In genomic region chr1:74375561-74375960, GRCm38 (mm10) we compare ENCODE assay signal across 20 mouse cellular contexts. TPM values are rescaled to one million over a fixed set of nuclear protein-coding genes. Genes with fewer than 3 reads are reported as not detected.
A peak's percentile ranks its signal among the peaks of the same experiment; 100 is the strongest.
DNase-seq lines count a peak whose midpoint lies in the region; ATAC-seq lines count a peak whose summit lies in the region.
"Had no signal": no experiment of that assay in that cellular context is flagged by ENCODE, and none has a peak within 500 bp of the region (broad histone marks: within the 10 kb centered on the region; RNA-seq: fewer than 3 reads in every experiment).

No protein-coding gene starts in this region.

- intact Hi-C loops in heart, postnatal 25 days (cut with DNase I), result no loop called here

- peaks cover 14% of the 10 kb centered on the region for H3K4me1 ChIP-seq in heart, embryonic 13.5 days
- peaks cover 22% of the 10 kb centered on the region for H3K4me1 ChIP-seq in midbrain, embryonic 10.5 days
- no peaks in the 10 kb centered on the region for H3K4me1 ChIP-seq in midbrain, embryonic 16.5 days (ENCODE audit: control insufficient read depth, insufficient read depth, low read length)
- peaks cover 17% of the 10 kb centered on the region for H3K4me1 ChIP-seq in limb, embryonic 12.5 days (replicated peaks)

- no peaks in the 10 kb centered on the region for H3K27me3 ChIP-seq in heart, embryonic 13.5 days (replicated peaks)
- no peaks in the 10 kb centered on the region for H3K27me3 ChIP-seq in midbrain, embryonic 10.5 days (ENCODE audit: low read depth, poor library complexity, severe bottlenecking)
- H3K27me3 ChIP-seq in midbrain, embryonic 16.5 days (ENCODE audit: control insufficient read depth, insufficient read depth, low read depth, low read length), result no peaks in the 10 kb centered on the region
- H3K27me3 ChIP-seq in limb, embryonic 12.5 days, result no peaks in the 10 kb centered on the region
- H3K27me3 ChIP-seq: embryonic facial prominence, embryonic 12.5 days had no signal

- no peak for ATAC-seq in heart, embryonic 13.5 days (ENCODE audit: extremely low read depth, insufficient number of reproducible peaks, low FRiP score, low TSS enrichment)
- no peak for ATAC-seq in midbrain, embryonic 16.5 days
- ATAC-seq in limb, embryonic 12.5 days (ENCODE audit: insufficient number of reproducible peaks, insufficient read depth, low FRiP score, low TSS enrichment, low read depth), result 0 out of 2 replicates have a peak, but pooled peaks have one; percentile 8
- ATAC-seq: forebrain, embryonic 16.5 days had no signal

- H3K27ac ChIP-seq in heart, embryonic 13.5 days (replicated peaks), result no peak overlapping the region
- 0 out of 2 replicates have a peak overlapping the region, but pooled peaks have one; percentile 24 for H3K27ac ChIP-seq in midbrain, embryonic 10.5 days (replicated peaks)
- H3K27ac ChIP-seq in midbrain, embryonic 16.5 days (ENCODE audit: low read length), result no peak overlapping the region
- no peak overlapping the region for H3K27ac ChIP-seq in limb, embryonic 12.5 days
- H3K27ac ChIP-seq: embryonic facial prominence, embryonic 12.5 days had no signal

- H3K4me3 ChIP-seq in heart, embryonic 13.5 days, result no peak overlapping the region
- no peak overlapping the region for H3K4me3 ChIP-seq in midbrain, embryonic 10.5 days
- H3K4me3 ChIP-seq in midbrain, embryonic 16.5 days (ENCODE audit: low read depth, low read length), result no peak overlapping the region
- no peak overlapping the region for H3K4me3 ChIP-seq in limb, embryonic 12.5 days (replicated peaks)
- H3K4me3 ChIP-seq: embryonic facial prominence, embryonic 12.5 days; hindbrain, embryonic 10.5 days had no signal

- 75% methylated on average over 10 of the region's 10 CpGs for WGBS in heart, embryonic 13.5 days
- 79% methylated on average over 10 of the region's 10 CpGs for WGBS in midbrain, embryonic 10.5 days
- WGBS in midbrain, embryonic 16.5 days, result 77% methylated on average over 10 of the region's 10 CpGs
- 78% methylated on average over 10 of the region's 10 CpGs for WGBS in limb, embryonic 12.5 days

- no peak overlapping the region for H3K4me2 ChIP-seq in heart, embryonic 13.5 days
- H3K4me2 ChIP-seq in midbrain, embryonic 16.5 days (ENCODE audit: low read length), result no peak overlapping the region
- H3K4me2 ChIP-seq in limb, embryonic 12.5 days, result no peak overlapping the region
- H3K4me2 ChIP-seq: embryonic facial prominence, embryonic 12.5 days; midbrain, embryonic 11.5 days had no signal

- H3K9ac ChIP-seq in heart, embryonic 13.5 days, result 0 out of 2 replicates have a peak overlapping the region, but pooled peaks have one; percentile 33
- no peak overlapping the region for H3K9ac ChIP-seq in midbrain, embryonic 16.5 days (ENCODE audit: low read depth, low read length)
- no peak overlapping the region for H3K9ac ChIP-seq in limb, embryonic 12.5 days (replicated peaks)
- H3K9ac ChIP-seq: embryonic facial prominence, embryonic 12.5 days; liver, embryonic 15.5 days had no signal

- no peaks in the 10 kb centered on the region for H3K36me3 ChIP-seq in heart, embryonic 13.5 days
- H3K36me3 ChIP-seq in midbrain, embryonic 10.5 days, result no peaks in the 10 kb centered on the region
- no peaks in the 10 kb centered on the region for H3K36me3 ChIP-seq in midbrain, embryonic 16.5 days (ENCODE audit: control insufficient read depth, insufficient read depth, low read length)
- no peaks in the 10 kb centered on the region for H3K36me3 ChIP-seq in limb, embryonic 12.5 days
- H3K36me3 ChIP-seq: embryonic facial prominence, embryonic 12.5 days; hindbrain, embryonic 10.5 days; liver, embryonic 15.5 days had no signal

- H3K9me3 ChIP-seq in heart, embryonic 13.5 days, result no peaks in the 10 kb centered on the region
- H3K9me3 ChIP-seq in midbrain, embryonic 10.5 days (replicated peaks), result no peaks in the 10 kb centered on the region
- H3K9me3 ChIP-seq in midbrain, embryonic 16.5 days (replicated peaks; ENCODE audit: control insufficient read depth, low read length, poor library complexity, severe bottlenecking), result no peaks in the 10 kb centered on the region
- no peaks in the 10 kb centered on the region for H3K9me3 ChIP-seq in limb, embryonic 12.5 days
- H3K9me3 ChIP-seq: embryonic facial prominence, embryonic 12.5 days; hindbrain, embryonic 10.5 days; liver, embryonic 15.5 days had no signal

- no peak for DNase-seq in heart, postnatal 25 days (ENCODE audit: low spot score)
- DNase-seq in midbrain, embryonic 10.5 days (ENCODE audit: low spot score), result no peak
- DNase-seq in urinary bladder, postnatal 36 days (ENCODE audit: low spot score in 2 of 2), result no peak
- DNase-seq in urinary bladder, postnatal 14 days (ENCODE audit: low spot score), result no peak
- DNase-seq: B cell, adult 2 months; cerebellum, adult 9-11 months; kidney, adult 11 months; kidney, postnatal 10 days; left cerebral cortex, postnatal 4 days; right cerebral cortex, postnatal 4 days; thymus, postnatal 36 days had no signal

RNA-seq across cellular contexts. Expression of gene Slc11a1, which starts 0.6 kb away (rescaled TPM):
- polyA plus RNA-seq in heart, embryonic 13.5 days (2015; fragmentation: Nextera tagmentation; extraction: Ambion mirVana), result 2.8 and 3.1 TPM in 2 replicates
- 1 to 10 TPM; 2.5 to 3.2 TPM for total RNA-seq in heart, postnatal 25 days (2021)
- polyA plus RNA-seq in midbrain, embryonic 10.5 days (2016; fragmentation: Nextera tagmentation; extraction: Ambion mirVana), result 1.4 and 2.2 TPM in 2 replicates
- 1.2 and 2.4 TPM in 2 replicates for polyA plus RNA-seq in midbrain, embryonic 16.5 days (2015; fragmentation: Nextera tagmentation; extraction: Ambion mirVana)
- polyA plus RNA-seq in limb, embryonic 12.5 days (2016; fragmentation: Nextera tagmentation; extraction: Ambion mirVana), result 0.85 and 2.2 TPM in 2 replicates

RNA-seq across cellular contexts. Expression of gene Catip, which starts 13.7 kb away (rescaled TPM):
- polyA plus RNA-seq in heart, embryonic 13.5 days (2015; fragmentation: Nextera tagmentation; extraction: Ambion mirVana), result 0.33 and 0.38 TPM in 2 replicates
- total RNA-seq in heart, postnatal 25 days (2021), result under 1 TPM; 0.18 to 0.28 TPM
- 0.12 and 0.22 TPM in 2 replicates for polyA plus RNA-seq in midbrain, embryonic 10.5 days (2016; fragmentation: Nextera tagmentation; extraction: Ambion mirVana)
- polyA plus RNA-seq in midbrain, embryonic 16.5 days (2015; fragmentation: Nextera tagmentation; extraction: Ambion mirVana), result 2.0 and 2.5 TPM in 2 replicates
- polyA plus RNA-seq in limb, embryonic 12.5 days (2016; fragmentation: Nextera tagmentation; extraction: Ambion mirVana), result 1.5 and 1.6 TPM in 2 replicates
- polyA plus RNA-seq: liver, embryonic 15.5 days had no signal

RNA-seq across cellular contexts. Expression of gene Ctdsp1, which starts 15.7 kb away (rescaled TPM):
- polyA plus RNA-seq in heart, embryonic 13.5 days (2015; fragmentation: Nextera tagmentation; extraction: Ambion mirVana), result 57.3 and 60.4 TPM in 2 replicates
- 100 to 1,000 TPM; 123 to 139 TPM for total RNA-seq in heart, postnatal 25 days (2021)
- 31.8 and 34.4 TPM in 2 replicates for polyA plus RNA-seq in midbrain, embryonic 10.5 days (2016; fragmentation: Nextera tagmentation; extraction: Ambion mirVana)
- polyA plus RNA-seq in midbrain, embryonic 16.5 days (2015; fragmentation: Nextera tagmentation; extraction: Ambion mirVana), result 12.5 and 13.7 TPM in 2 replicates
- polyA plus RNA-seq in limb, embryonic 12.5 days (2016; fragmentation: Nextera tagmentation; extraction: Ambion mirVana), result 75.3 and 78.5 TPM in 2 replicates

RNA-seq across cellular contexts. Expression of gene Vil1, which starts 33.6 kb away (rescaled TPM):
- 0.19 and 0.45 TPM in 2 replicates for polyA plus RNA-seq in heart, embryonic 13.5 days (2015; fragmentation: Nextera tagmentation; extraction: Ambion mirVana)
- 1 to 10 TPM in 1 of 2 experiments, under 1 TPM in 1; 0.57 to 1.0 TPM for total RNA-seq in heart, postnatal 25 days (2021)
- 0.15 and 0.25 TPM in 2 replicates for polyA plus RNA-seq in midbrain, embryonic 10.5 days (2016; fragmentation: Nextera tagmentation; extraction: Ambion mirVana)
- 0.24 and 0.35 TPM in 2 replicates for polyA plus RNA-seq in midbrain, embryonic 16.5 days (2015; fragmentation: Nextera tagmentation; extraction: Ambion mirVana)
- polyA plus RNA-seq in limb, embryonic 12.5 days (2016; fragmentation: Nextera tagmentation; extraction: Ambion mirVana), result 0.19 TPM in 2 replicates
- total RNA-seq: monocyte, adult 5-6 weeks had no signal
